Mouse (Mus musculus): Measurements from ENCODE around the gene B230217C12Rik. TPM values are rescaled to one million over a fixed set of nuclear protein-coding genes. Genes with fewer than 3 reads are reported as not detected.

The B230217C12Rik gene
- 6.4 and 8.3 TPM in 2 replicates for polyA plus RNA-seq (2014; fragmentation: Nextera tagmentation; extraction: Ambion mirVana)

- Histone ChIP-seq H3K27me3 (ENCODE audit: control insufficient read depth, insufficient read depth, low read length) (no peaks in the 10 kb centered on the region), H3K9me3 (ENCODE audit: control insufficient read depth, low read depth, low read length) (no peaks in the 10 kb centered on the region), H3K27ac (ENCODE audit: low read length) (peak within 1 kb of the TSS; percentile 46), H3K4me3 (ENCODE audit: low read depth, low read length) (peak within 1 kb of the TSS; percentile 36), H3K9ac (replicated peaks; ENCODE audit: low read depth, low read length) (peak within 1 kb of the TSS; percentile 39; the same call in 1 of the 2 replicates), H3K4me1 (ENCODE audit: control insufficient read depth, insufficient read depth, low read length) (peaks cover 5% of the 10 kb centered on the region; the same call in 1 of the 2 replicates), H3K36me3 (ENCODE audit: control insufficient read depth, insufficient read depth, low read length) (peaks cover 23% of the 10 kb centered on the region), H3K4me2 (replicated peaks; ENCODE audit: low read depth, low read length) (peak within 1 kb of the TSS; percentile 42)
- ATAC-seq (ENCODE audit: insufficient number of reproducible peaks, insufficient read depth, low FRiP score, low read depth) = no peak
- WGBS = under 1% methylated on average over 6 of the region's 6 CpGs
Observed at GRCm38 (mm10) chr11:97840539-97840954, at the start of gene B230217C12Rik. Gene B230217C12Rik (plus strand): TSS chr11:97840780.

GRCm38 (mm10) chr11:97793165-97793564, 47.4 kb upstream of the B230217C12Rik start:
- H3K4me1 ChIP-seq (ENCODE audit: control insufficient read depth, insufficient read depth, low read length) = no peaks in the 10 kb centered on the region
- no peak overlapping the region for H3K9ac ChIP-seq (replicated peaks; ENCODE audit: low read depth, low read length)
- WGBS = 10% methylated on average over 2 of the region's 2 CpGs
- H3K4me2 ChIP-seq (replicated peaks; ENCODE audit: low read depth, low read length) = no peak overlapping the region
- ATAC-seq (ENCODE audit: insufficient number of reproducible peaks, insufficient read depth, low FRiP score, low read depth) = no peak
- no peak overlapping the region for H3K4me3 ChIP-seq (ENCODE audit: low read depth, low read length)
- H3K27me3 ChIP-seq (ENCODE audit: control insufficient read depth, insufficient read depth, low read length) = no peaks in the 10 kb centered on the region
- no peaks in the 10 kb centered on the region for H3K9me3 ChIP-seq (ENCODE audit: control insufficient read depth, low read depth, low read length)
- no peak overlapping the region for H3K27ac ChIP-seq (ENCODE audit: low read length)
- H3K36me3 ChIP-seq (ENCODE audit: control insufficient read depth, insufficient read depth, low read length) = no peaks in the 10 kb centered on the region

GRCm38 (mm10) chr11:97796910-97797309, 43.7 kb upstream of the B230217C12Rik start:
- 8% methylated on average over 6 of the region's 6 CpGs for WGBS
- Histone ChIP-seq H3K36me3 (ENCODE audit: control insufficient read depth, insufficient read depth, low read length) (no peaks in the 10 kb centered on the region), H3K4me3 (ENCODE audit: low read depth, low read length) (no peak overlapping the region), H3K27me3 (ENCODE audit: control insufficient read depth, insufficient read depth, low read length) (no peaks in the 10 kb centered on the region), H3K27ac (ENCODE audit: low read length) (no peak overlapping the region), H3K9me3 (ENCODE audit: control insufficient read depth, low read depth, low read length) (no peaks in the 10 kb centered on the region), H3K9ac (replicated peaks; ENCODE audit: low read depth, low read length) (no peak overlapping the region), H3K4me1 (ENCODE audit: control insufficient read depth, insufficient read depth, low read length) (peaks cover 9% of the 10 kb centered on the region), H3K4me2 (replicated peaks; ENCODE audit: low read depth, low read length) (no peak overlapping the region)
- ATAC-seq (ENCODE audit: insufficient number of reproducible peaks, insufficient read depth, low FRiP score, low read depth) = no peak

- H3K4me1 ChIP-seq (ENCODE audit: control insufficient read depth, insufficient read depth, low read length) = peaks cover 16% of the 10 kb centered on the region
- H3K36me3 ChIP-seq (ENCODE audit: control insufficient read depth, insufficient read depth, low read length) = no peaks in the 10 kb centered on the region
- ATAC-seq (ENCODE audit: insufficient number of reproducible peaks, insufficient read depth, low FRiP score, low read depth) = no peak
- H3K4me3 ChIP-seq (ENCODE audit: low read depth, low read length) = no peak overlapping the region
- H3K9me3 ChIP-seq (ENCODE audit: control insufficient read depth, low read depth, low read length) = no peaks in the 10 kb centered on the region
- H3K4me2 ChIP-seq (replicated peaks; ENCODE audit: low read depth, low read length) = no peak overlapping the region
- 64% methylated on average over 15 of the region's 15 CpGs for WGBS
- no peaks in the 10 kb centered on the region for H3K27me3 ChIP-seq (ENCODE audit: control insufficient read depth, insufficient read depth, low read length)
- no peak overlapping the region for H3K27ac ChIP-seq (ENCODE audit: low read length)
- no peak overlapping the region for H3K9ac ChIP-seq (replicated peaks; ENCODE audit: low read depth, low read length)
Observed at GRCm38 (mm10) chr11:97797369-97798082, 43.1 kb upstream of the B230217C12Rik start.

DNA sequence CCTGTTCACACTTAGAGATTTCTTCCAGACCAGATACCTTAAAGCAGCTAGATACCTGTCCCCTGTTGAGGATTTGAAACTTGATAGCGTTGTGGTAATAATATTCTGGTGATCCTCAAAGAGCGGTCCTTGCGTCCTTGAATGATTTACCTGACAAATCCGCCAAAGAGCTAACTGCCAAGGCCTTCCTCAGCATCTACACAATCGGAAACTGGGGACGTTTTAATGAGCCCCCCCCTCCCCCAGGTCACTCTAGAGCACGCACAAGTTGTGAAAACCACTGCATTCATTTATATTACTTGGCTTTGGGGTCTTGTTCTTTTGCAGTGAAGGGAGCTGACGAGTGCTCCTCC, 42.5 kb upstream of the B230217C12Rik start:
- H3K4me2 ChIP-seq (replicated peaks; ENCODE audit: low read depth, low read length) = peak overlapping the region; percentile 89; the same call in 1 of the 2 replicates
- no peak overlapping the region for H3K9ac ChIP-seq (replicated peaks; ENCODE audit: low read depth, low read length)
- no peaks in the 10 kb centered on the region for H3K36me3 ChIP-seq (ENCODE audit: control insufficient read depth, insufficient read depth, low read length)
- H3K27ac ChIP-seq (ENCODE audit: low read length) = no peak overlapping the region
- WGBS = 42% methylated on average over 8 of the region's 8 CpGs
- ATAC-seq (ENCODE audit: insufficient number of reproducible peaks, insufficient read depth, low FRiP score, low read depth) = no peak
- no peaks in the 10 kb centered on the region for H3K9me3 ChIP-seq (ENCODE audit: control insufficient read depth, low read depth, low read length)
- H3K27me3 ChIP-seq (ENCODE audit: control insufficient read depth, insufficient read depth, low read length) = no peaks in the 10 kb centered on the region
- peaks cover 21% of the 10 kb centered on the region for H3K4me1 ChIP-seq (ENCODE audit: control insufficient read depth, insufficient read depth, low read length)
- H3K4me3 ChIP-seq (ENCODE audit: low read depth, low read length) = no peak overlapping the region

GRCm38 (mm10) chr11:97798782-97799145, 41.8 kb upstream of the B230217C12Rik start, which contains the start of gene Lasp1:
Gene Lasp1 (plus strand): TSS chr11:97799000.
- no peaks in the 10 kb centered on the region for H3K9me3 ChIP-seq (ENCODE audit: control insufficient read depth, low read depth, low read length)
- peak; percentile 46 for ATAC-seq (ENCODE audit: insufficient number of reproducible peaks, insufficient read depth, low FRiP score, low read depth)
- peak within 1 kb of the TSS; percentile 97 for H3K27ac ChIP-seq (ENCODE audit: low read length)
- peaks cover 22% of the 10 kb centered on the region for H3K4me1 ChIP-seq (ENCODE audit: control insufficient read depth, insufficient read depth, low read length)
- H3K9ac ChIP-seq (replicated peaks; ENCODE audit: low read depth, low read length) = peak within 1 kb of the TSS; percentile 86
- no peaks in the 10 kb centered on the region for H3K36me3 ChIP-seq (ENCODE audit: control insufficient read depth, insufficient read depth, low read length)
- peak within 1 kb of the TSS; percentile 89 for H3K4me2 ChIP-seq (replicated peaks; ENCODE audit: low read depth, low read length)
- WGBS = under 1% methylated on average over 11 of the region's 11 CpGs
- H3K4me3 ChIP-seq (ENCODE audit: low read depth, low read length) = peak within 1 kb of the TSS; percentile 86
- H3K27me3 ChIP-seq (ENCODE audit: control insufficient read depth, insufficient read depth, low read length) = no peaks in the 10 kb centered on the region

DNA sequence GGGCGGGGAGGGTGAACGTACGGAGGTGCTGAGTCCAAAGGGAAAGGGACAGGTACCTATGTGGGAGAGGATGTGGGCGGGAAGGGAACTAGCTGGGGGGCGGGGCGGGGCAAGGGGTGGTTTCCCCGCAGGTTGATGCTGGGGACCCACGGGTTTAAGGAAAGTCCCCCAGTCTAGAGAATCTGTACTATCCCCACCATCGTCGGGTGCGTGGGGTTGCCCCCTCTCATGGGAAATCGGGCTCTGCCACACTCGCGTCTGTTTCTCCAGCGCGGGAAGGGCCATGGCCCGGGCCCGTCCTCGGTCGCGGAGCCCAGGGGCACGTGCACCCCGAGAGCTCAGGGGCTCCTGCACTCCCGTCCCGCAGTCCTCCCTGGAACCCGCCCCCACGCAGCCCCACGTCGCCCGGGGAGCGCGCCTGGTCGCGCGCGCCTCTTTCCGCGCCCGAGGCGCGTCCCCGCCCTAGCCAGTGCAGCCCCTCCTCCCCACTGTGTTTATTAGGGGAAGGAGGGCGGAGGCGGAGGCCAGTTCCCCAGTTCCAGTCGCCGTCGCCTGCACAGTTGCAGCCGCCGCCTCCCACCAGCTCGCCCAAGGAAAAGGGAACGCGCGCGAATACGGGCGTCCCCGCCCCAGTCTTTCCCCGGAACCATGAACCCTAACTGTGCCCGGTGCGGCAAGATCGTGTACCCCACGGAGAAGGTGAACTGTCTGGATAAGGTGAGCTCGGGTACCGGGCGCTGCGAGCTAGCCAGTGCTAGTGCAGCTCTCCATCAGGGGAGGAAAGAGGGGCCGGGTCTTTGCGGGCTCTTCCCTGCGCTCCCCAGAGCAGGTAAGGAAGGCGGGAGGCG, 41.2 kb upstream of the B230217C12Rik start:
- peak overlapping the region; percentile 97 for H3K27ac ChIP-seq (ENCODE audit: low read length)
- H3K4me1 ChIP-seq (ENCODE audit: control insufficient read depth, insufficient read depth, low read length) = peaks cover 28% of the 10 kb centered on the region
- H3K36me3 ChIP-seq (ENCODE audit: control insufficient read depth, insufficient read depth, low read length) = no peaks in the 10 kb centered on the region
- under 1% methylated on average over 66 of the region's 71 CpGs for WGBS
- H3K9ac ChIP-seq (replicated peaks; ENCODE audit: low read depth, low read length) = peak overlapping the region; percentile 86
- no peaks in the 10 kb centered on the region for H3K9me3 ChIP-seq (ENCODE audit: control insufficient read depth, low read depth, low read length)
- peak overlapping the region; percentile 89 for H3K4me2 ChIP-seq (replicated peaks; ENCODE audit: low read depth, low read length)
- no peaks in the 10 kb centered on the region for H3K27me3 ChIP-seq (ENCODE audit: control insufficient read depth, insufficient read depth, low read length)
- H3K4me3 ChIP-seq (ENCODE audit: low read depth, low read length) = peak overlapping the region; percentile 86
- ATAC-seq (ENCODE audit: insufficient number of reproducible peaks, insufficient read depth, low FRiP score, low read depth) = peak; percentile 69

GRCm38 (mm10) chr11:97799994-97800690, 40.4 kb upstream of the B230217C12Rik start:
- WGBS = under 1% methylated on average over 28 of the region's 43 CpGs
- Histone ChIP-seq H3K9me3 (ENCODE audit: control insufficient read depth, low read depth, low read length) (no peaks in the 10 kb centered on the region), H3K4me3 (ENCODE audit: low read depth, low read length) (peak overlapping the region; percentile 86), H3K4me1 (ENCODE audit: control insufficient read depth, insufficient read depth, low read length) (peaks cover 36% of the 10 kb centered on the region), H3K9ac (replicated peaks; ENCODE audit: low read depth, low read length) (peak overlapping the region; percentile 86), H3K27me3 (ENCODE audit: control insufficient read depth, insufficient read depth, low read length) (no peaks in the 10 kb centered on the region), H3K27ac (ENCODE audit: low read length) (peak overlapping the region; percentile 97), H3K4me2 (replicated peaks; ENCODE audit: low read depth, low read length) (peak overlapping the region; percentile 89), H3K36me3 (ENCODE audit: control insufficient read depth, insufficient read depth, low read length) (no peaks in the 10 kb centered on the region)
- ATAC-seq (ENCODE audit: insufficient number of reproducible peaks, insufficient read depth, low FRiP score, low read depth) = peak; percentile 65

All from stomach, embryonic 14.5 days (tissue).